Mouse (Mus musculus) CH12.LX (cell line): ENCODE results near the gene Myh13. TPM values are rescaled to one million over a fixed set of nuclear protein-coding genes. Genes with fewer than 3 reads are reported as not detected.

Source experiments
- DNase-seq: peaks from one replicate; pipeline ENCODE4 v3.0.0-alpha.2; 2013; ENCODE audit errors: extremely low read depth
- H3K27ac ChIP-seq: 2 replicates; pipeline ENCODE4 v1.5.1; 2012; ENCODE audit warnings: low read depth, mild to moderate bottlenecking, control low read depth, moderate library complexity; ENCODE audit not compliant: insufficient read depth
- H3K27me3 ChIP-seq: replicated peaks from 2 replicates; pipeline ENCODE3; 2012; ENCODE audit warnings: inconsistent platforms
- H3K36me3 ChIP-seq, 2 experiments: replicated peaks in 1 of 2; 2 replicates each; pipeline versions ENCODE3 to v1.6.1; 2012; ENCODE audit warnings: inconsistent platforms in 1 of 2, low read length in 1 of 2, mild to moderate bottlenecking in 1 of 2, mixed read lengths in 1 of 2, moderate library complexity in 1 of 2; ENCODE audit not compliant: control insufficient read depth in 1 of 2, insufficient read depth in 1 of 2
- H3K4me1 ChIP-seq, 2 experiments: 2 replicates each; pipeline ENCODE4 v1.6.1; 2012; ENCODE audit warnings: inconsistent platforms in 1 of 2, moderate library complexity in 1 of 2; ENCODE audit not compliant: insufficient read depth in 2 of 2, control insufficient read depth in 1 of 2
- H3K4me2 ChIP-seq: 2 replicates; pipeline ENCODE4 v1.6.1; 2012; ENCODE audit warnings: low read depth, mild to moderate bottlenecking, control low read depth; ENCODE audit not compliant: poor library complexity, insufficient read depth, severe bottlenecking
- H3K4me3 ChIP-seq, 3 experiments: fragments of 150-350 bp in 1 of 3; sonication (generic) in 1 of 3; replicated peaks in 1 of 3; 2 replicates each; pipeline versions ENCODE3 to v1.5.1; 2011 to 2012; ENCODE audit warnings: low read depth in 2 of 3, low read length in 2 of 3, mild to moderate bottlenecking in 2 of 3, moderate library complexity in 2 of 3, control low read depth in 1 of 3, improper control_type of control experiment in 1 of 3, inconsistent platforms in 1 of 3, mixed read lengths in 1 of 3; ENCODE audit not compliant: poor library complexity in 1 of 3
- H3K79me2 ChIP-seq: replicated peaks from 2 replicates; pipeline ENCODE4 v1.6.1; 2012; ENCODE audit warnings: mild to moderate bottlenecking, moderate library complexity; ENCODE audit not compliant: control insufficient read depth, poor library complexity, insufficient read depth, severe bottlenecking; ENCODE audit errors: extremely low read depth
- H3K9ac ChIP-seq: 2 replicates; pipeline ENCODE4 v1.6.1; 2012; ENCODE audit warnings: low read depth, mild to moderate bottlenecking, control low read depth, moderate library complexity; ENCODE audit not compliant: insufficient read depth
- H3K9me3 ChIP-seq: replicated peaks from 2 replicates; pipeline ENCODE3; 2012; ENCODE audit warnings: low read length, inconsistent platforms, mixed read lengths
- BHLHE40 ChIP-seq: IDR thresholded peaks from 2 replicates; pipeline ENCODE4 v1.6.1; 2011; ENCODE audit warnings: mild to moderate bottlenecking, low read depth, low read length, improper control_type of control experiment
- E2F4 ChIP-seq: IDR thresholded peaks from 2 replicates; pipeline ENCODE4 v1.6.1; 2011; ENCODE audit warnings: low read depth, low read length, improper control_type of control experiment; ENCODE audit not compliant: insufficient replicate concordance
- HCFC1 ChIP-seq: IDR thresholded peaks from 2 replicates; pipeline ENCODE4 v1.6.1; 2012; ENCODE audit warnings: low read depth, mild to moderate bottlenecking, inconsistent platforms, low read length, improper control_type of control experiment
- KAT2A ChIP-seq: IDR thresholded peaks from 2 replicates; pipeline ENCODE4 v1.6.1; 2012; ENCODE audit warnings: low read length, improper control_type of control experiment, inconsistent platforms; ENCODE audit not compliant: insufficient replicate concordance
- MXI1 ChIP-seq: IDR thresholded peaks from 2 replicates; pipeline ENCODE4 v1.6.1; 2011; ENCODE audit warnings: mild to moderate bottlenecking, low read depth, low read length, improper control_type of control experiment
- MYC ChIP-seq: IDR thresholded peaks from 2 replicates; pipeline ENCODE4 v1.6.1; 2011; ENCODE audit warnings: low read depth, mild to moderate bottlenecking, improper control_type of control experiment, low read length
- NELFE ChIP-seq: IDR thresholded peaks from 2 replicates; pipeline ENCODE4 v1.6.1; 2011; ENCODE audit warnings: low read depth, low read length, improper control_type of control experiment
- USF1 ChIP-seq: IDR thresholded peaks from 2 replicates; pipeline ENCODE4 v1.6.1; 2014; ENCODE audit warnings: low read depth, mild to moderate bottlenecking, inconsistent platforms, low read length, improper control_type of control experiment
- USF2 ChIP-seq: conservative IDR thresholded peaks from 2 replicates; pipeline ENCODE4 v1.6.1; 2011; ENCODE audit warnings: low read depth, low read length, improper control_type of control experiment
- ZC3H11A ChIP-seq: IDR thresholded peaks from 2 replicates; pipeline ENCODE4 v1.6.1; 2012; ENCODE audit warnings: low read depth, mild to moderate bottlenecking, inconsistent platforms, low read length, improper control_type of control experiment
- dilution Hi-C: fragments of 300-500 bp; cut with MboI; formaldehyde crosslinking; loops from 2 replicates; pipeline ENCODE4 v1.14.3; 2020; ENCODE audit warnings: low sequenced_read_pairs; ENCODE audit not compliant: extremely low pct_unique_long_range_greater_than_20kb, extremely low pct_ligation_motif_present
- in situ Hi-C: fragments of 300-500 bp; cut with MboI; formaldehyde crosslinking; loops from 3 replicates; pipeline ENCODE4 v1.14.3; 2019; ENCODE audit warnings: low sequenced_read_pairs, low pct_ligation_motif_present, low pct_unique_long_range_greater_than_20kb, mixed read lengths
- polyA plus RNA-seq: library from polyadenylated mRNA; unstranded; fragments of >175 nt; gene quantifications from 2 replicates; pipeline ENCODE4 v1.2.1, GENCODE M21; 2012; ENCODE audit warnings: low read depth; ENCODE audit not compliant: insufficient read length
- total RNA-seq, 2 experiments: library from RNA; depleted of rRNA; stranded (reverse); fragments of 300-350 nt in 1 of 2; fragments of >200 nt in 1 of 2; gene quantifications; 2 replicates each; pipeline ENCODE4 v1.2.3; 2012 to 2014

Myh13 gene
- total RNA-seq (2012; rRNA removed) (1.2 and 2.1 TPM in 2 replicates), total RNA-seq (2014; rRNA removed) (0.88 and 1.1 TPM in 2 replicates), polyA plus RNA-seq (2.4 and 2.8 TPM in 2 replicates)

GRCm38 (mm10) chr11:67321358-67321757 lies at the start of gene Myh13:
Gene Myh13, plus strand, starts transcription at chr11:67321658.
- in situ Hi-C loops = no loop called here
- no peak for DNase-seq
- peak within 1 kb of the TSS; percentile 86 for H3K4me2 ChIP-seq
- H3K9ac ChIP-seq = peak within 1 kb of the TSS; percentile 36
- H3K9me3 ChIP-seq = no peaks in the 10 kb centered on the region
- H3K27me3 ChIP-seq = peaks cover 3% of the 10 kb centered on the region
- dilution Hi-C loops = no loop called here
- H3K79me2 ChIP-seq = no peaks in the 10 kb centered on the region
- H3K4me1 ChIP-seq = peaks cover 9 to 25% of the 10 kb centered on the region in 2 experiments
- no peak within 1 kb of the TSS for H3K4me3 ChIP-seq
- no peaks in the 10 kb centered on the region for H3K36me3 ChIP-seq
- TF ChIP-seq MYC (no peak), NELFE (no peak), MXI1 (no peak), BHLHE40 (no peak), KAT2A (no peak), USF1 (no peak), USF2 (no peak)
- TF ChIP-seq, all 38 proteins: peak for 0
- no peak within 1 kb of the TSS for H3K27ac ChIP-seq

GRCm38 (mm10) chr11:67276601-67277174 lies 44.8 kb upstream of the Myh13 start, which contains the start of gene Myh8:
Gene Myh8, plus strand, starts transcription at chr11:67277124.
- H3K4me1 ChIP-seq = peaks cover 0 to 4% of the 10 kb centered on the region in 2 experiments; a peak in 1 of 4 replicates
- no peak within 1 kb of the TSS for H3K9ac ChIP-seq
- H3K27me3 ChIP-seq = no peaks in the 10 kb centered on the region
- in situ Hi-C loops = no loop called here
- no peaks in the 10 kb centered on the region for H3K79me2 ChIP-seq
- H3K36me3 ChIP-seq = no peaks in the 10 kb centered on the region
- H3K4me3 ChIP-seq = no peak within 1 kb of the TSS
- H3K9me3 ChIP-seq = no peaks in the 10 kb centered on the region
- DNase-seq = no peak
- TF ChIP-seq ZC3H11A (no peak), E2F4 (no peak), BHLHE40 (no peak)
- no peak within 1 kb of the TSS for H3K4me2 ChIP-seq
- dilution Hi-C loops = no loop called here
- no peak within 1 kb of the TSS for H3K27ac ChIP-seq

- Histone ChIP-seq H3K4me3 (no peak overlapping the region), H3K4me1 (no peaks in the 10 kb centered on the region), H3K36me3 (no peaks in the 10 kb centered on the region), H3K27me3 (peaks cover 6% of the 10 kb centered on the region), H3K9me3 (peaks cover 28% of the 10 kb centered on the region), H3K9ac (no peak overlapping the region), H3K79me2 (no peaks in the 10 kb centered on the region), H3K27ac (no peak overlapping the region), H3K4me2 (no peak overlapping the region)
- no peak for DNase-seq
- dilution Hi-C loops (no loop called here), in situ Hi-C loops (no loop called here)
- no peak for TF ChIP-seq HCFC1
These were observed 28.0 kb upstream of the Myh13 start for GRCm38 (mm10) chr11:67293440-67293839.
